Comparison of ENCODE assay signal across 17 mouse cellular contexts in genomic region chr17:79333650-79334049, GRCm38 (mm10). TPM values are rescaled to one million over a fixed set of nuclear protein-coding genes. Genes with fewer than 3 reads are reported as not detected.
A peak's percentile ranks its signal among the peaks of the same experiment; 100 is the strongest.
DNase-seq lines count a peak whose midpoint lies in the region; ATAC-seq lines count a peak whose summit lies in the region.
"Had no signal": no experiment of that assay in that cellular context is flagged by ENCODE, and none has a peak within 500 bp of the region (broad histone marks: within the 10 kb centered on the region; RNA-seq: fewer than 3 reads in every experiment).

No protein-coding gene starts in this region.

- peak; percentile 33 for DNase-seq in heart, embryonic 10.5 days (ENCODE audit: low spot score)
- DNase-seq in heart, adult 18-20 months: no peak
- DNase-seq in midbrain, embryonic 11.5 days (ENCODE audit: low spot score, missing footprints): peak; percentile 12
- DNase-seq in thymus, postnatal 36 days: no peak
- no peak for DNase-seq in right cerebral cortex, postnatal 36 days (ENCODE audit: low spot score in 2 of 2)
- DNase-seq: adrenal gland, postnatal 10 days; cerebellum, adult 11 months; cerebellum, adult 9-10 months; cerebellum, postnatal 25 days; gastrocnemius, postnatal 10 days; heart, postnatal 36 days had no signal

- peaks cover 13% of the 10 kb centered on the region for H3K4me1 ChIP-seq in heart, embryonic 10.5 days
- no peaks in the 10 kb centered on the region for H3K4me1 ChIP-seq in midbrain, embryonic 11.5 days (ENCODE audit: control insufficient read depth, insufficient read depth, low read length)
- H3K4me1 ChIP-seq in midbrain, embryonic 15.5 days: no peaks in the 10 kb centered on the region
- H3K4me1 ChIP-seq in liver, embryonic 16.5 days (ENCODE audit: control insufficient read depth, low read depth, low read length): peaks cover 7% of the 10 kb centered on the region
- H3K4me1 ChIP-seq: embryonic facial prominence, embryonic 12.5 days; forebrain, embryonic 15.5 days; hindbrain, embryonic 15.5 days had no signal

- H3K9me3 ChIP-seq in heart, embryonic 10.5 days: no peaks in the 10 kb centered on the region
- no peaks in the 10 kb centered on the region for H3K9me3 ChIP-seq in midbrain, embryonic 11.5 days (ENCODE audit: control insufficient read depth, low read length)
- no peaks in the 10 kb centered on the region for H3K9me3 ChIP-seq in midbrain, embryonic 15.5 days
- H3K9me3 ChIP-seq in liver, embryonic 16.5 days (replicated peaks; ENCODE audit: control insufficient read depth, low read length): no peaks in the 10 kb centered on the region
- H3K9me3 ChIP-seq: embryonic facial prominence, embryonic 12.5 days; forebrain, embryonic 15.5 days; heart, embryonic 15.5 days; hindbrain, embryonic 15.5 days had no signal

- H3K4me3 ChIP-seq in heart, embryonic 10.5 days: no peak overlapping the region
- no peak overlapping the region for H3K4me3 ChIP-seq in midbrain, embryonic 11.5 days (ENCODE audit: low read depth, low read length)
- no peak overlapping the region for H3K4me3 ChIP-seq in midbrain, embryonic 15.5 days
- H3K4me3 ChIP-seq in liver, embryonic 16.5 days (ENCODE audit: low read depth, low read length): no peak overlapping the region
- H3K4me3 ChIP-seq: embryonic facial prominence, embryonic 12.5 days; forebrain, embryonic 15.5 days; heart, embryonic 15.5 days; hindbrain, embryonic 15.5 days had no signal

- H3K27ac ChIP-seq in heart, embryonic 10.5 days: no peak overlapping the region
- H3K27ac ChIP-seq in midbrain, embryonic 11.5 days (ENCODE audit: low read depth, low read length): no peak overlapping the region
- no peak overlapping the region for H3K27ac ChIP-seq in midbrain, embryonic 15.5 days
- H3K27ac ChIP-seq in liver, embryonic 16.5 days (ENCODE audit: low read length): no peak overlapping the region
- H3K27ac ChIP-seq: embryonic facial prominence, embryonic 12.5 days; forebrain, embryonic 15.5 days; heart, embryonic 15.5 days; hindbrain, embryonic 15.5 days had no signal

- peaks cover 19% of the 10 kb centered on the region for H3K36me3 ChIP-seq in heart, embryonic 10.5 days
- no peaks in the 10 kb centered on the region for H3K36me3 ChIP-seq in midbrain, embryonic 11.5 days (ENCODE audit: control insufficient read depth, insufficient read depth, low read length)
- H3K36me3 ChIP-seq in midbrain, embryonic 15.5 days (replicated peaks): peaks cover 16% of the 10 kb centered on the region
- peaks cover 50% of the 10 kb centered on the region for H3K36me3 ChIP-seq in liver, embryonic 16.5 days (ENCODE audit: control insufficient read depth, insufficient read depth)

- ATAC-seq in midbrain, embryonic 11.5 days (ENCODE audit: low FRiP score): no peak
- ATAC-seq in midbrain, embryonic 15.5 days (replicated peaks): no peak
- ATAC-seq in liver, embryonic 16.5 days (ENCODE audit: low read depth): peak; percentile 59; the same call in 1 of the 2 replicates
- ATAC-seq: forebrain, embryonic 15.5 days had no signal

- no peak overlapping the region for H3K9ac ChIP-seq in midbrain, embryonic 11.5 days (ENCODE audit: low read length)
- no peak overlapping the region for H3K9ac ChIP-seq in midbrain, embryonic 15.5 days
- H3K9ac ChIP-seq in liver, embryonic 16.5 days (ENCODE audit: low read depth, low read length): no peak overlapping the region
- H3K9ac ChIP-seq: embryonic facial prominence, embryonic 12.5 days; forebrain, embryonic 15.5 days; heart, embryonic 15.5 days; hindbrain, embryonic 15.5 days had no signal

- 66% methylated on average over 9 of the region's 9 CpGs for WGBS in heart, embryonic 10.5 days
- WGBS in midbrain, embryonic 11.5 days: 90% methylated on average over 9 of the region's 9 CpGs
- 94% methylated on average over 9 of the region's 9 CpGs for WGBS in midbrain, embryonic 15.5 days
- WGBS in liver, embryonic 16.5 days (ENCODE audit: insufficient replicate concordance): 61% methylated on average over 9 of the region's 9 CpGs

- no peak overlapping the region for H3K4me2 ChIP-seq in midbrain, embryonic 11.5 days
- no peak overlapping the region for H3K4me2 ChIP-seq in midbrain, embryonic 15.5 days
- no peak overlapping the region for H3K4me2 ChIP-seq in liver, embryonic 16.5 days (ENCODE audit: low read depth, low read length)
- H3K4me2 ChIP-seq: embryonic facial prominence, embryonic 12.5 days; forebrain, embryonic 15.5 days; heart, embryonic 15.5 days; hindbrain, embryonic 15.5 days had no signal

- H3K27me3 ChIP-seq in heart, embryonic 10.5 days (ENCODE audit: insufficient read depth, poor library complexity, severe bottlenecking): no peaks in the 10 kb centered on the region
- no peaks in the 10 kb centered on the region for H3K27me3 ChIP-seq in midbrain, embryonic 11.5 days (ENCODE audit: control insufficient read depth, insufficient read depth, low read length)
- H3K27me3 ChIP-seq in midbrain, embryonic 15.5 days (replicated peaks): no peaks in the 10 kb centered on the region
- no peaks in the 10 kb centered on the region for H3K27me3 ChIP-seq in liver, embryonic 16.5 days (ENCODE audit: control insufficient read depth, insufficient read depth, low read depth, low read length)
- H3K27me3 ChIP-seq: embryonic facial prominence, embryonic 12.5 days; forebrain, embryonic 15.5 days; heart, embryonic 15.5 days; hindbrain, embryonic 15.5 days had no signal

RNA-seq across cellular contexts. Expression of gene Cdc42ep3, which starts 21.2 kb away (rescaled TPM):
- polyA plus RNA-seq in heart, embryonic 10.5 days (2016; fragmentation: Nextera tagmentation; extraction: Ambion mirVana): 27.8 and 30.1 TPM in 2 replicates
- total RNA-seq in heart, adult 18-20 months (2021): 10 to 100 TPM; 23.5 to 29.8 TPM
- 18.0 and 21.3 TPM in 2 replicates for polyA plus RNA-seq in midbrain, embryonic 11.5 days (2014; fragmentation: Nextera tagmentation; extraction: Ambion mirVana)
- 43.1 and 48.5 TPM in 2 replicates for polyA plus RNA-seq in midbrain, embryonic 15.5 days (2015; fragmentation: Nextera tagmentation; extraction: Ambion mirVana)
- 55.8 and 61.0 TPM in 2 replicates for polyA plus RNA-seq in liver, embryonic 16.5 days (2015; fragmentation: Nextera tagmentation; extraction: Ambion mirVana)

Comparison
In these comparisons a context has a peak if more than half of its experiments do, and no peak if none do; other contexts are left out.
1. DNase-seq: peak in heart, embryonic 10.5 days (single experiment) and midbrain, embryonic 11.5 days (single experiment); none in heart, adult 18-20 months (0 of 2), thymus, postnatal 36 days (0 of 2) and right cerebral cortex, postnatal 36 days (0 of 2).